Mouse (Mus musculus): ENCODE measurements around the gene Zranb3. TPM values are rescaled to one million over a fixed set of nuclear protein-coding genes. Genes with fewer than 3 reads are reported as not detected.
A peak's percentile ranks its signal among the peaks of the same experiment; 100 is the strongest.
"Not testable (repeated sequence)": the region's sequence is repeated elsewhere in the genome, so short reads cannot be mapped to it uniquely, and the experiment has no call there.

Gene Zranb3
- total RNA-seq, 1 experiment from 2014 or later = 21.2 TPM

DNA sequence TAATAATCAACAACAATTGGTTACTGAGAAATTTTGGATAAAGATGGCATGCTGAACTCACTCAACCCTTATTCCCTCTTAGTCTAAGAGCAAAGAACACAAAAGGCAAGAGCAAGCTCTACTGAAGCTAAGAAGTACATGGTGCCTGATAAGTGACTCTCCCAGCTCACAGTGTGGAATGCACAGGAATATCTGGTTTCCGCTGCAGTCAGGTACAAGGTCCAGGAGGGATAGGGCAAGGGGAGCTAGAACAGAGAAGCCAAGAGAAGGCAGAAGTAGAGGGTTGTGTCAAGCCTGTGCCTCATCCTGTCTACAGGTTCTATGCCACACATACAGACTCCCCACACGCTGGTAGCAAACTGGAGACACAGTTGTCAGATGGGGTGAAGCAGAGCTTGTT is 100.7 kb downstream of the Zranb3 start:
- no peak for ATAC-seq (replicated peaks; ENCODE audit: low read depth, poor library complexity, severe bottlenecking)

DNA sequence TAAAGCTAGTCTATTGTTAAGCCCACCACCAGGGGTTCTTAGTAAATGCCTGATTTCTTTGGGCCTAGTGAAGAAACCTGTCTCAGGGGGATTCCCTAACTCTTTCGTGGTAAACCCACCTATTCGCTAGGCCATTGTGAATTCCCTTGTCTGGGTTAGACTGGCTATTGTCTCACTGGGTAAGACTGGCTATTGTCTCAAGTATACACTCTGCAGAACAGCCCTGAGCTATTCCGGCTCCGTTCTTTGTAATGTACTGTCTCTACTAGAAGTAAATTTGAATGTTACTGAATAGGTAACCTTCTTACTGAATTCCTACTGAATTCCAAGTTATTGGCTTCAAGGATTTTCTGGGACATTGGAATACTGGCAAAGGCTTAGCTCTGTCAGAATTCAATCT is 101.9 kb downstream of the Zranb3 start:
- not testable (repeated sequence) for ATAC-seq (replicated peaks; ENCODE audit: low read depth, poor library complexity, severe bottlenecking)

DNA sequence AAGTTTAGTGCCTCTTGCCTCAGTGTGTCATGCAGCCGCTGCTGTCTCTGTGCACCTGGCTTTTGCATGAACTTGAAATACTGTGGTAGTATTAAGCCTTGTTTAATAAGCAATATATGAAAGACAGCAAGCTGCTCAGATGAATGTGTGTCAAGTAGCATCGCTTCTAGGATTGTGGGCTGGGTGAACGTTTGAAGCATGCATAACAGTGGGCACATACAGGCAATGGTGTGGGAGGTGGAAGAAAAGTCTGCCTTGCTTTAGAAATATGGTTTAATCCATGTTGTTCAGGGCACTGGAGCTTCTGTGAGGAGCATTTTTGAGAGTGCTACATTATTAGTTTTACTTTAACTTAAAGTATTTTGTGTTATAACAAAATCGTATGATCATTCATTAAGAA is 109.0 kb downstream of the Zranb3 start:
- no peak for ATAC-seq (replicated peaks; ENCODE audit: low read depth, poor library complexity, severe bottlenecking)

DNA sequence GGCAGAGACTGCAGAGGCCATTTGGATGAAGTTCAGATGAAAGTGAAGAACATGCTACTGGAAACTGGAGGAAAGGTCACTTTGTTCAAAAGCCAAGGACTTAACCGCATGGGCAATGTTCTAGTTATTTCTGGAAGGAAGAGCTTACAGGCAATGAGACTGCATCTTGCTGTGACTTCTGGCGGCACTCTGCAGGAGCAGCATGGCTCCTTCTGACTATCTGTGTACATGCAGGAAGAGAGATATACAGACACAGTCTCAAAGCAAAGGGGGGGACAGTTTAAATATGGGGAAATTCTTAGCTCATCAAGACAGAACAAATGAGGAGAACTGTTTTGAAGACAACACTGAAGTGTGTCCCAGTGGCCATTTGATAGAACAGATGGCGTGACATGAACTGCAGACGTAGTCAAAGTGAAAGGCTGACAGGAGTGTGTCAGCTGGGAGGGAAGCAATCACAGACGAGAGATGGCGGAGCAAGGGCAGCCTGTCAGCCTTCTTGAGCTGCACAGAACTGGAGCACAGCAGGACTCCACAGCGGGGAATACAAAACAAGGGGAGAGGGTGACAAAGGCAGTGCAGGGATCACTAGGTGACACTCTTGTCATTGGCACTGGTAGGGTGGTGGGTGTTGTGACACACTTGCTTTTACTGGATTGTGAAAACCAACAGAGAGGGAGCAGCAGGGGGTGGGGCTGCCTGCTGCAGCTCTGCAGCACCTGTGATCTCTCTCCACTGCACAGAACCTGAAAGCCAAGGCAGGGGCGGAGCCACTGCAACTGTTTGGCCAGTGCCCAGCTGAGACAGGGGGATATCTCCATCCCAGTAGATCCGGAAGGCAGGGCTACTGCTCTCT is 112.7 kb downstream of the Zranb3 start:
- no peak for ATAC-seq (replicated peaks; ENCODE audit: low read depth, poor library complexity, severe bottlenecking)

DNA sequence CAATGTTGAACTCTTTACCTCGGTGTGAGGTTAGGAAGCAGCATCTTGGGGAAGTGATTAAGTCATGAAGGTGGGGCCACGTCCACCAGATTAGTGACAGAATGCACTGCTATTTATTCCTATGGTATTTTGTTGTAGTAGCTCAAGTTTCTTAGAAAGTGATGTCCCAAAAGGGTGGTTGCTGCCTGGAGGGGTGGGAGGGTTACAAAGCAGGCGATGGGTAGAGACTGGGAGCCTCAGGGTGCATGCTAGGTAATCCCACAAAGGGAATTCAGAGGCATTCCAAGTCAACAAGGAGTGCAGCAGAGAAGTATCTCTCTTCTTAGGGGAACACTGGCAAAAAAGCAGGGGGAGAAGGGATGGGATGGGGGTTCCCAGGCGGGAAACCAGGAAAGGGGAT is 113.5 kb downstream of the Zranb3 start:
- no peak for ATAC-seq (replicated peaks; ENCODE audit: low read depth, poor library complexity, severe bottlenecking)

DNA sequence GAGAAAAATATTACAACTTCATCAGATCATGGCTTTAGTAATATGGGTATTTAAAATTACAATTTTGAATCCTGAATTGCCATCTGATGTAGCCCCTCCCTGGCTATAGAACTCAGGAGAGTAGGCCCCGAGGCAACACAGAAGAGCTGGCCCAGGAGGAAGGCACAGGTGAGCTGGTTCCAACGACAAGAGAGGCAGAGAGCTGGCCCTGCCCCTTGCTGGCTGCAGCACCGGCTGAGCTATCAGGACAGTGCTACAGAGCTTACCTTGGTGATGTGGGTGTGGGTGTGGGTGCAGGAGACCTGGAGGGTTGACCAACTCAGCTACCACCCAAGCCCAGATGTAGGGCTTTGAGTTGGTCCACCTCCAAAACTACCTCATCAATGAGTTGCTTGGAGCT is 114.6 kb downstream of the Zranb3 start:
- no peak for ATAC-seq (replicated peaks; ENCODE audit: low read depth, poor library complexity, severe bottlenecking)

DNA sequence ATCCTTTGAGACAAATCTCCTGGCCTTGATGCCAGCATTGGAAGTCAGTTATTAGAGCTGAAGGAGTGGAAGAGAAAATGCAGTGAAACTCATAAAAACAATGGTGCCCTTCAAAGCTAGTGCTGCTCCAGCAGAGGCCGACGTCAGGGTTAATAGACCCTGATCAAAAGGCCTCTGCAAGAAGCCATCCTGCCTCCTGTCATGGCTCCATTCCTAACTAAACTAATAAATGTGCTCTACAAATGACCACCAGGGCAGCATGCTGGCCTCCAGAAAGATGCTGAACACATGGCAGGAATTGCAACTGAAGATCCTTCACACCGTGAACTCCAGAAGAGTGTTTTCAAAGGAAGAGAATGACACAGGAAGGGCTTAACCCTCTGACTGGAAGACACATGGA is 117.5 kb downstream of the Zranb3 start:
- ATAC-seq (replicated peaks; ENCODE audit: low read depth, poor library complexity, severe bottlenecking) = no peak

DNA sequence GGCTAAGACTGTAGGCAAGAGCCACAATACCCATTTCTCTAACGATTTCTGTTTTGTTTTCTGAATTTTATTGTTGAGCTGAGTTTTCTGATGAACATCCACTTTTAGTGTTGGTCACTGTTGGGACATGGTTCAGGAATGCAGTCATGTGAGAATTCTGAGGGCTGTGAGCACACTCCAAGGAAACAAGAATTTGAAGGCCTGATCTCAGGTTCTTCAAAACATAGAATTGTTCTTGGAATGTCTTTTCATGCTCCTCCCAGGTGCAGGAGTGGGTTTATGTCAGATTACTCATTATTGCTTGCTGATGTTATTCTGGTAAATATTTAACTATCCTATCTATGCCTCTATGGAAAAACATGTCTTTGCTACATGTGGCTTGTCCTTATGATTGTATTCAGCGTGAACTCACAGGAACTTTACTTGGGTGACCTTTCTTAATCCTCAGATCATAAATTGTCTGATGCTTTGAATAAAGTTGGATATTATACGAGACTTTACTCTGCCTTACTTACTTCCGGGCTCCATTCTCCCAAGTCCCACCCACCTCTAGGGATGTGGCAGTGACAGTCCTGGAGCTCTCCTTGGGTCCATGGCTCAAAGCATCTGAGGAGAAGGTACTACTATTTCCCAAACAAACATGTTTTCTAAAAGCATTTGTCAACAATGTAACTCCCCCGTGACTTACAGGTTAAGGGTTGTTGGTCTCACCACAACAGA is 119.4 kb downstream of the Zranb3 start:
- no peak for ATAC-seq (replicated peaks; ENCODE audit: low read depth, poor library complexity, severe bottlenecking)

DNA sequence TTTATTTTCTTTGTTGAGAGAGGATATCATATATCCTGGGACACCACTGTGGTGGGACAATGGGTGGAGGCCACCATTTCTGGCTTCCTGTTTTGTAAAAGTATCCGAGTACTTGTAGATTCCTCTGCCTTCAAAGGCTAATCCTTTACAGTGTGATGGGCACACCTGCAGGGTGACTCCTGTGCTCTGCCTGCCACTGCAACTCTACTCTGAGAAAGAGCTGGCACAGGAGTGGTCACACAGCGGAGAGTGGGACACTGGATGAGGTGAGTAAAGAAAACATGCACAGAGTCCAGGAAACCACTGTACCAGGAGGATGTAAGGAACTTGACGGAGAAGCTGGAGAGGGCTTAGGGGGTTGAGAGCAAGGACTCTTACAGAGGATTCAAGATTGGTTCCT is 120.6 kb downstream of the Zranb3 start:
- ATAC-seq (replicated peaks; ENCODE audit: low read depth, poor library complexity, severe bottlenecking) = no peak

DNA sequence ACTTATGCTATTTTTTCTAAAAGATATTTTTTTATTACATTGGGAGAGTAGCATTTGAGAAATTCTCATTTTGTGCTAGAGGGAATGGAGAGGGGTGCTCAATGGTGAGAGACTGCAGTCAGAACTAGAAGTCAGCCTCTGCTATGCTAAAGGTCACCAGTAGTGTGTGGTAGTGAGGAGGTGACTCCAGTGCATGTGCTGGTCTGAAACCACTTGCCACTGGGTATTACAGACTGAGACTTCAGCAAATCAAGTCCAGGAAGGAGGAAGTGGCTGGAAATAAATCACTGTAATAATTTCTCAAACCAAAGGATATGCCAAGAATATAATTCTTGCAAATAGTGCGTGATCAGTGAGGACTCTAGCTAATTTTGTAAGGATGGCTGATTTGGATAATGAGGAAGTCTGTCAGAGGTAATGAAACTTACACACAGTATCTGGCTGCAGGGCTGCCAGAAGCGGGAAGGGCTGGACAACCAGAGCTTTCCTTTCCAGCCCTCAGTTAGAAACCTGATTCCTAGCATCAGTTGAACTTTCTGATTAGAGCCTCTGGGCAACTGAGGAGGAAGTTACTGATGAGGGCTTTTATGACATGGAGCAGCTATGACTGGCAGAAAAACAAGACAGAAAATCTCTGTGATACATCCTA is 121.8 kb downstream of the Zranb3 start:
- ATAC-seq (replicated peaks; ENCODE audit: low read depth, poor library complexity, severe bottlenecking) = peak; percentile 73

DNA sequence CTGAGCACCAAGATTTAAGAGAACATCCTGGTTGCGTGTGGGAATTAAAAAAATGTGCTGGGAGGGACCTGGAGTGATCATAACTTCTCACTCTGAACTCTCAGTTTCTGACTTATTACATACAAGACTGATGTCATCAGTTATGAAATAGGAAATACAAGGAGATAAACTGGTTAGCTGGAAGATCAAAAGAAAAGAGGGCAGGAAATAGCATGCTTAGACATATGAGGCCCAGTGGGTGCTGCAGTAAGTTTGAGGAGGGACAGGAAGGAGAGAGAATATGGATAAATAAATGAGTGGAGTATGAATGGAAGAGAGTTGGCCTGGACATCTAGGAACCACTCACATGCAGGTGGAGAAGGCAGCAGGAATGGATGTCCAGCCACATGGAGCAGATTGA is 124.7 kb downstream of the Zranb3 start:
- ATAC-seq (replicated peaks; ENCODE audit: low read depth, poor library complexity, severe bottlenecking) = no peak

DNA sequence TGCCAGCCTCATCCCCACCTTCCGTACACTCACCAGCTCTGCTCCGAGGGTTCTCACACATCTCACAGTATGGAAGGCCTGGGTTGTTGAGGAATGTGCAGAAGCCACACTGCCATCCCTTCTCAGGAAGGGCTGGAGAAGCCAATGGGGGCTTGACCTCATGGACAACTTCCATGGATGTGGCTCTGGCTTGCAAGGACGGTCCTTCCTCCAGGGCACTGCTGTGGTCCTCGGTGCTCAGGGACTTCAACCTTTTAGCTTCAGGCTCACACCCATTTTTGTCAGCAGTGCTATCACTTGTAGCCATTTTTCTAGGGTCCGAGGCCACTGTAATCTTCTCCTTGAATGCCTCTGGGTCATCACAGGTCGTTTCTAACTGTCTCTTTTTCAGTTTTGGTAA is 126.7 kb downstream of the Zranb3 start:
- no peak for ATAC-seq (replicated peaks; ENCODE audit: low read depth, poor library complexity, severe bottlenecking)

DNA sequence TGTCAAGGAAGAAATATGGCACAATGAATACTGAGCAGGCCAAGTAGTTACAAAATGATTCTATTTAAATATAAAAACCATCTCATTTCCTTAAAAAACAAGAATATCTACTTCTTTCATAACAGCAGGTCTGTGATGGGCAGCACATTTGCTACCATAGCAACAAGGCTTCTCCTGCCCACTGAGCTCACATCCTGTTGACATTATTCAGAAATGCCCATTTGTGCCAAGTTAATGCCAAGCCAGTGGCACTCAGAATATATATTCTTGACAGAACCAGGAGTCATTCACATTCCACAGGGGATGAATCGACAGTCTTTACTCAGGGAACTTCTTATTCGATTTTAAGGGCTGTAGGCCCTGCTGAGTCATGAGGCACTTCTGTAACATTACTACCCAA is 127.2 kb downstream of the Zranb3 start:
- peak; percentile 79 for ATAC-seq (replicated peaks; ENCODE audit: low read depth, poor library complexity, severe bottlenecking)

DNA sequence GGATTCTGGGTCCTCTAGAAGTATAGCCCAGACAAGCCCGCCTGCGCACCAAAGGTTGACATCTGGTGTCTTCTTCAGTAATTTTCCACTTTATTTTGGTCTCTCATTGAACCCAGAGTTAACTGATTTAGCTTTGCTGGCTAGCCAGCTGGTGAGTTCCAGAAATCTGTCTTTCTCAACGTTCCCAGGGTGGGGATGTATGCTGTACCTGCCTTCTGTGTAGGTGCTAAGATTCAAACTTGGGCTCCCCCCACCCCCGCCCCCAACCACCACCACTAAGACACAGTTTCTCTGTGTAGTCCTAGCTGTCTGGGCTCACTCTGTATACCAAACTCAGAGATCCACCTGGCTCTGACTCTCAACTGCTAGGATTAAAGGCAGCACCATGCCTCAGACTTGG is 128.8 kb downstream of the Zranb3 start:
- no peak for ATAC-seq (replicated peaks; ENCODE audit: low read depth, poor library complexity, severe bottlenecking)

DNA sequence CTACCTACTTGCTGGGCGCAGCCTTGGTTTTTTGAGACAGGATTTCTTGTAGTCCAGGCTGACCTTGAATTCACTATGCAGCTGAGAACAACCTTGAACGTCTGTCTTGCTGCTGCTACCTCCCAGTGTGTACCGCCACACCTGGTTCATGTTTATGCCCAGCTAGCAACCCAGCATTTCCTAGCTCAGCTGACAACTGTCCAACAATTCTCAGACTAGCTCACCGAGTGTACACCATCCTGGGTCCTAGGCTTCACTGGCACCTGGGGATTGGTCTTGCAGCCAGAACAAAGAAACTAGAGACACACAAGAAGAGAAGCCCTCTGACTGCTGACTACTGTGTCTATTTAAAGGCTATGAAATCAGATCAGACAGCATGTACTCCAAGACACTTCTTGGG is 132.0 kb downstream of the Zranb3 start:
- no peak for ATAC-seq (replicated peaks; ENCODE audit: low read depth, poor library complexity, severe bottlenecking)

DNA sequence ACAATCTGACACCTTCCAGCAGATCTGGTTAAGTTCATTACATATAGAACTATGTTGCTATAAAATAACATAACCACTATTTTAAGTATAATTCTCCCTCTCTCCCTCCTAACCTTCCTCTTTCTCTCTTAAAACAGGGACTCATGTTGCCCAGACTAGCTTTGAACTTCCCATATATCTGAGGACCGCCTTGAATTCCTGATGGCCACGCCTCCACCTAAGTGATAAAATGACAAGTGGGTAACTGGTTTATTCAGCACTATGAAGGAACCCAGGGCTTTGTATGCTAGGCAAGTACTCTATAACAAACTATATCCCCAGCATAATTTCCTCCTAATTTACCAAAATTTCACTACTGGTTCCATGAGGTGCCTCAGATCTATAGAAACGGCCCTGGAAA is 139.5 kb downstream of the Zranb3 start:
- no peak for ATAC-seq (replicated peaks; ENCODE audit: low read depth, poor library complexity, severe bottlenecking)

DNA sequence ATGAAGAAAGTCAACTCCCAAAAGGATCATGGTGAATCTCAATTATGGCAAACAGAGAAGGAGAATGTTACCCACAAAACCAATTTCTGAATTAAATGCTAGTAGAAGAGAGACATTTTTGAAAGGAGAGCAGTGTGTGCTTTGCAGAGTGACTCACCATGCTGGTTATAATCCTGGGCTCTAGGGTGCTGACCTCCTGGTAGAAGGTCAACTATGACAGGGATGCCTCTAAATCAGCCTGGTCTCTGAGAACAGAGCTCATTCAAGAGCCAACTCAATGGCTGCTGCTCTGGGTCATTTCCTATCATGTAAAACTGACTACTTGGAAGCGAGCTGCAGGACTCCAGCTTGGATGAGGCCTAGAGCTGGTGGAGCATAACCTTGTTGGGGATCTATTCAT is 141.7 kb downstream of the Zranb3 start:
- ATAC-seq (replicated peaks; ENCODE audit: low read depth, poor library complexity, severe bottlenecking) = no peak

DNA sequence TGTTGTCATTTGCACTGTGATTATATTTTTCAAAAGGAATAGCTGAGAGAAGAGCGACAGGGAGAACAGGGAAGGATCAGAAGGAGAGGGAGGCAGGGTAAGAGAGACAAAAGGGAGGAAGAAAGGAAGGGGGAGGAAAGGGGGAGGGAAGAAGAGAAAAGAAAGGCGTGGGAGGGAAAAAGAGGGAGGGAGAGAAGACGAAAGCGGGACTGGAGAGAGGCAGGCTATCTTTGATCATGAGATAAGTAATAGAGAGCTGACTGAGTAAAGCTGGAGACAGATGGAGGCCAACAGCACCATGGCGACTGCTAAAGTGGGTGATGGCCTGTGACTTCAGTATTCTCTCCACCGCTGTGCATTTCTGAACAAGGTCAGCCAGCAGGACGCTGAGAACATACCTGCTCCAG is 143.5 kb downstream of the Zranb3 start:
- ATAC-seq (replicated peaks; ENCODE audit: low read depth, poor library complexity, severe bottlenecking) = no peak

DNA sequence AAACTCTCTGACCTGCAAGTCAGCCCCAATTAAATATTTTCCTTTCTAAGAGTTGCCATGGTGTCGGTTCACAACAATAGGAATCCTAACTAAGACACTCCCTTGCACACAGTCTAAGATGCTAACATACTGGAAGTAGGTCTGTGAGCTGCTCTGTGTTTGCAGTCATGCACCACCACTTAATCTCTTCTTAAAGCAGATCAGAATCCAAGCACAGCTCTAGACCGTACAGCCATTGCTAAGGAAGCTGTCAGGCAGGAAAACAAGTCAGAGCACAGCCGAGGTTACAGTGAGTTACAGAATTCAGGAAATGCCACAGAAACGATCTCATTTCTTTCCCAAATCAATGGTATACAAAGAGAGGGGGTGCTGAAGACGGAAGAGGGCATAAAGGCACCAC is 144.0 kb downstream of the Zranb3 start:
- no peak for ATAC-seq (replicated peaks; ENCODE audit: low read depth, poor library complexity, severe bottlenecking)

DNA sequence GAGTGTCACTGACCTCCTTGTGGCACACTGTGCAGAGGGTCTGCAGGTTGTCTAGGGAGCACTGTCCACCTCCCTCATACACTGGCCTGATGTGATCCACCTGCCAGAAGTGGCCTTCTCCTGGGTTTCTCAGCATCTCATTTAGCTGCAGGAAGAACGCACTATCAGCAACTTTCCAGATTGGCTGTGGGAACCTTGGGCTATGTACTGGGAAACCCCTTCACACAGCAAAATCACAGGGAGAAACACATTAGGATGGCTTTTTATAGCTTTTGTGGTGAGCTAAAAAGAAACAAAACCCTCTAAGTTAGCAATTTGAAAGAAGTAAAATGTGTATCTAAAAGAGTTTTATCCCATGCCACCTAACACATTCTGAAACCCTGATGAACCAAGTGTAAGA is 146.3 kb downstream of the Zranb3 start:
- ATAC-seq (replicated peaks; ENCODE audit: low read depth, poor library complexity, severe bottlenecking) = no peak

DNA sequence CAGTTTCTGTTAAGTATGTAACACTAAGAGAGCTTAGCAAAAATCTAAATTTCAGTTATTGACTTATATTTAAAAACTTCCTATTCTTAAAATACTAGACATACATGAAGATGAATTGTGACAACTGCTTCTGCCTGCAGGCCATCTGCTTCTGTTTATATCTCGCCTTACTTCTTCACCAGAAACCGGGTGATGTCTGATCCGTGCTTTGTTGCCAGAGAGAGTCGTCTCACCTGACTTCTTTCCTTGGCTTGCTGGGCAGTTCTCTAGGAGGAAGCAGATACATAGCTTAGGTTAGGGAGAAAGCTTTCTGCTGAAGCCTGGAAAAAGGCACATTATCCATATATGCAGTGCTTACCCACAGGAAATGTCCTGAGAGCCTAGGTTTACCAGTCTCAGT is 148.0 kb downstream of the Zranb3 start:
- ATAC-seq (replicated peaks; ENCODE audit: low read depth, poor library complexity, severe bottlenecking) = no peak

All from common myeloid progenitor, adult 5-6 weeks (primary cell).